Mouse (Mus musculus) left cerebral cortex, postnatal 10 days (tissue): ENCODE results near the gene Zfp558. TPM values are rescaled to one million over a fixed set of nuclear protein-coding genes. Genes with fewer than 3 reads are reported as not detected.
"Not testable (repeated sequence)": the region's sequence is repeated elsewhere in the genome, so short reads cannot be mapped to it uniquely, and the experiment has no call there.

ENCODE experiments used
- DNase-seq, 2 experiments: peaks; one replicate each; pipeline ENCODE4 v3.0.0; 2021 to 2022; ENCODE audit warnings: low spot score in 2 of 2, mixed read lengths in 1 of 2; ENCODE audit errors: extremely low spot score in 1 of 2
- intact Hi-C: fragments of 180-260 bp; cut with DNase I; formaldehyde crosslinking; loops from one replicate; pipeline ENCODE4 v1.15.1; 2025
- microRNA-seq: library from miRNA; unstranded; fragments of <30 nt; microRNA quantifications from one replicate; pipeline ENCODE4 v1.2.0, GENCODE M21; 2022
- total RNA-seq, 2 experiments: library from RNA; stranded (reverse); gene quantifications; 2 replicates each; pipeline ENCODE4 v1.2.3; 2021

The Zfp558 gene
- 1 to 10 TPM; 5.9 to 6.3 TPM for total RNA-seq

- intact Hi-C loops = no loop called here
- no peak for DNase-seq
Measured at GRCm38 (mm10) chr9:18478168-18478567, at the start of gene Zfp558, which contains the start of gene Mbd3l1. Gene Zfp558 (minus strand): TSS chr9:18478268. Gene Mbd3l1 (plus strand): TSS chr9:18478359.

GRCm38 (mm10) chr9:18508098-18508497, 30.0 kb upstream of the Zfp558 start:
- intact Hi-C loops = no loop called here
- DNase-seq = peak in 1 of 2 experiments; percentile 2

GRCm38 (mm10) chr9:18473324-18474128, 4.5 kb downstream of the Zfp558 start:
- intact Hi-C loops = no loop called here

GRCm38 (mm10) chr9:18468005-18468404, 10.1 kb downstream of the Zfp558 start:
- intact Hi-C loops = no loop called here
- DNase-seq = no peak

More at GRCm38 (mm10) chr9:18473324-18474128, 4.5 kb downstream of the Zfp558 start:
- DNase-seq = peak; percentile 67 to 87

GRCm38 (mm10) chr9:18467350-18467749, 10.7 kb downstream of the Zfp558 start:
- intact Hi-C loops = no loop called here
- no peak for DNase-seq

- DNase-seq = no peak
- intact Hi-C loops = no loop called here
Measured at GRCm38 (mm10) chr9:18456520-18456919, 21.5 kb downstream of the Zfp558 start.

GRCm38 (mm10) chr9:18431687-18432086, 46.4 kb downstream of the Zfp558 start:
- intact Hi-C loops = no loop called here
- peak in 1 of 2 experiments; percentile 29 for DNase-seq

GRCm38 (mm10) chr9:18430354-18430753, 47.7 kb downstream of the Zfp558 start, which contains the start of gene Mbd3l2:
Gene Mbd3l2 (plus strand): TSS chr9:18430654.
- intact Hi-C loops = no loop called here
- no peak for DNase-seq

- intact Hi-C loops = not testable (repeated sequence)
Measured at GRCm38 (mm10) chr9:18412371-18412770, 65.7 kb downstream of the Zfp558 start.

More at GRCm38 (mm10) chr9:18412371-18412770, 65.7 kb downstream of the Zfp558 start:
- DNase-seq = not testable (repeated sequence)

Small RNA genes lying within 50 kb of the gene (microRNA-seq; reads per million reads assigned to microRNA genes)
- gene Gm22854 = not detected

Other genes starting within 250 kb of the Zfp558 start
- gene Chordc1, start 186.1 kb downstream of the Zfp558 start, total RNA-seq = 10 to 100 TPM; 66.0 to 76.2 TPM
- gene Naalad2, start 75.3 kb downstream of the Zfp558 start, total RNA-seq = 1 to 10 TPM; 1.4 to 1.5 TPM
- gene Ubtfl1, start 73.8 kb downstream of the Zfp558 start, total RNA-seq = not detected
- not detected for gene Mbd3l2, start 47.6 kb downstream of the Zfp558 start, total RNA-seq
- not detected for gene Mbd3l1, start 91 bp upstream of the Zfp558 start, total RNA-seq
- gene Muc16, start 196.3 kb upstream of the Zfp558 start, total RNA-seq = not detected